Mouse (Mus musculus) neural tube, embryonic 11.5 days (tissue): ENCODE measurements around the gene Fdxr. TPM values are rescaled to one million over a fixed set of nuclear protein-coding genes. Genes with fewer than 3 reads are reported as not detected.

ENCODE experiments used
- ATAC-seq: fragments of 200-750 bp; cut with Nextera tagmentation; 2 replicates; pipeline ENCODE4 v1.8.0; 2017; ENCODE audit warnings: moderate number of reproducible peaks, mild to moderate bottlenecking, moderate TSS enrichment, moderate library complexity; ENCODE audit not compliant: insufficient read depth, low FRiP score, low TSS enrichment
- DNase-seq: peaks from one replicate; pipeline ENCODE4 v3.0.0-alpha.2; 2015; ENCODE audit warnings: low spot score
- H3K27ac ChIP-seq: fragments of 300-500 bp; sonication (generic); 2 replicates; pipeline ENCODE4 v1.5.1; 2014; ENCODE audit warnings: low read depth, mild to moderate bottlenecking, low read length
- H3K27me3 ChIP-seq: fragments of 300-500 bp; sonication (generic); 2 replicates; pipeline ENCODE4 v1.6.1; 2014; ENCODE audit warnings: mild to moderate bottlenecking, low read length, mixed read lengths; ENCODE audit not compliant: control insufficient read depth, insufficient read depth
- H3K36me3 ChIP-seq: fragments of 300-500 bp; sonication (generic); 2 replicates; pipeline ENCODE4 v1.6.1; 2014; ENCODE audit warnings: mild to moderate bottlenecking, low read length, moderate library complexity, mixed read lengths; ENCODE audit not compliant: control insufficient read depth, insufficient read depth
- H3K4me1 ChIP-seq: fragments of 300-500 bp; sonication (generic); 2 replicates; pipeline ENCODE4 v1.6.1; 2014; ENCODE audit warnings: low read length, mixed read lengths; ENCODE audit not compliant: control insufficient read depth, insufficient read depth
- H3K4me2 ChIP-seq: fragments of 300-500 bp; sonication (generic); 2 replicates; pipeline ENCODE4 v1.6.1; 2014; ENCODE audit warnings: low read depth, mild to moderate bottlenecking, moderate library complexity
- H3K4me3 ChIP-seq: fragments of 300-500 bp; sonication (generic); 2 replicates; pipeline ENCODE4 v1.5.1; 2014; ENCODE audit warnings: low read depth, low read length
- H3K9ac ChIP-seq: fragments of 300-500 bp; sonication (generic); 2 replicates; pipeline ENCODE4 v1.6.1; 2014; ENCODE audit warnings: mild to moderate bottlenecking, low read length
- H3K9me3 ChIP-seq: fragments of 300-500 bp; sonication (generic); 2 replicates; pipeline ENCODE4 v1.6.1; 2016; ENCODE audit warnings: low read length; ENCODE audit not compliant: control insufficient read depth
- WGBS: fragments of 180-500 bp; shearing (Covaris S2); extraction: QIAGEN DNeasy Blood & Tissue Kit; methylation state at CpG from one replicate; pipeline ENCODE4 v1.1.7; 2014; 5-methylcytosine and 5-hydroxymethylcytosine counted together
- polyA plus RNA-seq: library from polyadenylated mRNA; unstranded; fragments of >200 nt; fragmentation: Nextera tagmentation; extraction: Ambion mirVana; gene quantifications from 2 replicates; pipeline ENCODE4 v1.2.1, GENCODE M21; 2014

The Fdxr gene
- polyA plus RNA-seq, 1 experiment from 2014 or later: 15.1 TPM

DNA sequence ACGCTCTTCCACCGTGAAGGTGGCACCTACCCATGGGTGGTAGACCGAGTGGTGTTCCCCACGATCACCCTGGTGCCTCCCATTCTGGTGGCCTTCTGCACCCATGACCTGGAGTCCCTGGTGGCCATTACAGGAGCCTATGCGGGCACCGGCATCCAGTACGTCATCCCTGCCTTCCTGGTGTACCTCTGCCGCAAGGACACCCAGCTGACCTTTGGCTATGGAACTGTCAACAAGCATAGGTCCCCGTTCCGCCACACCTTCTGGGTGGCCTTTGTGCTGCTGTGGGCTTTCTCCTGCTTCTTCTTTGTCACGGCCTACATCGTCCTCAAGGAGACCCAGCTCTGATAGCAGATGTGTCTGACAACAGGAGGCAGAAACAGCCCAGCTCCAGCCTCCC lies 33.1 kb downstream of the Fdxr start:
- DNase-seq (no peak), ATAC-seq (no peak)
- H3K9me3 ChIP-seq: no peaks in the 10 kb centered on the region
- no peaks in the 10 kb centered on the region for H3K36me3 ChIP-seq
- H3K9ac ChIP-seq: no peak overlapping the region
- no peak overlapping the region for H3K4me3 ChIP-seq
- WGBS: 88% methylated on average over 12 of the region's 12 CpGs
- H3K27me3 ChIP-seq: peaks cover 20% of the 10 kb centered on the region
- H3K4me1 ChIP-seq: peaks cover 49% of the 10 kb centered on the region
- no peak overlapping the region for H3K4me2 ChIP-seq
- H3K27ac ChIP-seq: no peak overlapping the region

DNA sequence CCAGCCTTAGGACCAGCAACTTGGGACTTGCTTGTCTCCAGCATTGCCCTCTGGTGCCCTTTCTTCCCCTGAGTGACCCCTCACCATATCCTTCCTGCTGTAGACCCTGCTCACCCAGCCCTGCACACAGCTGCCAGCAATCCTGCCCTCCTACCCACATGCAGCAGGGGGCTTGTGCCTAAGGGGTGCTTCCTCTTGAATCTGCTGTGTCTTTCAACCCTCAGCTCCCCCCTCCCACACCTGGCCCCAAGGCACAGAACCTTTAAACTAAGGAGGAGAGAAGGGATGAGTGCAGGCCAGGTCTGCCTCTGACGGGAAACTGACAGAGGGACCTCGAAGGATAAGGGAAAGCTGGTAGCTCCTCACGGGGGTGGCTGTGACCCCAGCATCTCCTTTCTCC lies 34.1 kb downstream of the Fdxr start:
- Histone ChIP-seq H3K9me3 (no peaks in the 10 kb centered on the region), H3K4me3 (no peak overlapping the region), H3K4me1 (peaks cover 48% of the 10 kb centered on the region), H3K4me2 (no peak overlapping the region), H3K27ac (no peak overlapping the region), H3K27me3 (peaks cover 12% of the 10 kb centered on the region; the same call in 1 of the 2 replicates), H3K36me3 (no peaks in the 10 kb centered on the region), H3K9ac (no peak overlapping the region)
- WGBS: 81% methylated on average over 3 of the region's 3 CpGs
- no peak for DNase-seq
- no peak for ATAC-seq

DNA sequence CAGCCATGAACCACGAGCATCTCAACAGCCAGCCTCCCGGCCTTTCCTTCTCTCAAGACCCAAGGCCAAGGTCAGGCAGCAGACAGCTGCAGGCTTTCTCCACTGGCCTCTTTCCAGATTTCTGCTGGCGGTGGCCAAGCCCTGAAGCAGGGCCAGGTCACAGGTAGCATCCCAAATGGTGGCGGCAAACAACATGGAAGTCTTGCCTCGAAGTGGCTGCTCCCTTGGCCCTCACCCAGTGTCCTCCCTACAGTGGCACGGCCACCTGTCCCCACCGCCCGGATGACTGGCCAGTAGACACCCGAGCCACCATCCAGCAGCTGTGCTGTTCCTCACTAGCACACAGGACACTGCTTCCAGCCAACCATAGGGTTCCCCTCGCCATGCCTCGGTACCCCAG lies 35.4 kb downstream of the Fdxr start:
- Histone ChIP-seq H3K27ac (no peak overlapping the region), H3K27me3 (peaks cover 4% of the 10 kb centered on the region; the same call in 1 of the 2 replicates), H3K36me3 (no peaks in the 10 kb centered on the region), H3K9me3 (no peaks in the 10 kb centered on the region), H3K9ac (no peak overlapping the region), H3K4me2 (no peak overlapping the region), H3K4me3 (no peak overlapping the region), H3K4me1 (peaks cover 43% of the 10 kb centered on the region)
- DNase-seq: no peak
- 73% methylated on average over 11 of the region's 11 CpGs for WGBS
- ATAC-seq: peak; percentile 36; the same call in 1 of the 2 replicates

DNA sequence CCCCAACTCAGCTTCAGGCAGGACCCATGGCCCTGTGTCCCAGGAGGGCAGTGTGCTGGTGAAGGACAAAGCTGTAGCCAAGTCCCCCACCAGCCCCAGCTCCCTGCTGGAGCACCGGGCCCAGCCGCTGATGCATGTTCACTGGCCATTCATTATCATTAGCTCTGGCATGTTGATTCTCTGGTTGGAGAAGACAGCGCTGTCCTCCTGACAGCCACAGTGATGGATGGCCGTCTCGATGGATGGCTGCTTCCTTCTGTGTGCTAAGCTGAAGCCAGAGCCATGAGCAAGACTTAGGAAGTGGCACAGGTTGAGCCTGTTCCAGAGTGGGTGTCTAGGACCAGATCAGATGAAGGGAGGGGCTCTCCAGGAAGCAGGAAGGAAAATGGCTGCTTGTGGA lies 40.3 kb downstream of the Fdxr start:
- H3K4me1 ChIP-seq: peaks cover 46% of the 10 kb centered on the region
- H3K27ac ChIP-seq: peak overlapping the region; percentile 28
- ATAC-seq (peak; percentile 36; the same call in 1 of the 2 replicates), DNase-seq (peak; percentile 67)
- no peak overlapping the region for H3K4me2 ChIP-seq
- no peaks in the 10 kb centered on the region for H3K27me3 ChIP-seq
- no peaks in the 10 kb centered on the region for H3K9me3 ChIP-seq
- 10% methylated on average over 5 of the region's 5 CpGs for WGBS
- no peaks in the 10 kb centered on the region for H3K36me3 ChIP-seq
- no peak overlapping the region for H3K9ac ChIP-seq
- no peak overlapping the region for H3K4me3 ChIP-seq

DNA sequence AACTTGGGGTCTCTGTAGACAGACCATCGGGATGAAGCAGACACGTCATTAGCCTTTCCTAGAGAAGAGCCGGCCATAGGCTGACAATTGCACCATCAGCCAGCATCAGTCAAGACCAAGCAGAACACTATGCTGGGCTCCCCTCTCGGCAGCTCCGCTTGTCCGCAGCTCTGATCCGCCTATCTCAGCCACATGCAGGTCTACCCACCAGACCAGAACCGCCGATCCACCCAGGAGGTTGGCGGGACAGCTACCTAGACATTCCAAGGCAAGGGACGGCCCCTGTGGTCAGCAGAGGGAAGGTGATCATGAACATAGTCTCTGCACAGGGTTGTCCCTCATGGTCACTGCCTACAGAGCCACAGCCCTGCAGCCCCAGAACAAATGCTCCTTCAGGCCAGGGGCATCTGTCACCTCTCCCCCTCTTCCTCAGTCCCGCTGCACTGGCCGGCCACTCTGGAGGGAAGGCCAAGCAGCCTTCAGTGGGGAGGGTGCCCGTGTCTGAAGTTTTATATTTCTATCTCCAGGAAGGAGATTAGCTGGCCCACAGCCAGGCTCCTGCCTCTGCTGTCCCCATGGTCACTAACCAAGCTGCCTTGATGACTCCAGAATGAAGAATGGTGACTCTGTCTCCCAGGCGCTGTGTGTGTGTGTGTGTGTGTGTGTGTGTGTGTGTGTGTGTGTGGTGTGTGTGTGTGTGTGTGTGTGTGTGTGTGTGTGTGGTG lies 42.4 kb downstream of the Fdxr start:
- H3K4me1 ChIP-seq: peaks cover 41% of the 10 kb centered on the region
- DNase-seq: no peak
- no peaks in the 10 kb centered on the region for H3K36me3 ChIP-seq
- no peak overlapping the region for H3K9ac ChIP-seq
- ATAC-seq: no peak
- H3K9me3 ChIP-seq: no peaks in the 10 kb centered on the region
- 73% methylated on average over 15 of the region's 15 CpGs for WGBS
- H3K27ac ChIP-seq: no peak overlapping the region
- H3K27me3 ChIP-seq: no peaks in the 10 kb centered on the region
- no peak overlapping the region for H3K4me3 ChIP-seq
- no peak overlapping the region for H3K4me2 ChIP-seq

DNA sequence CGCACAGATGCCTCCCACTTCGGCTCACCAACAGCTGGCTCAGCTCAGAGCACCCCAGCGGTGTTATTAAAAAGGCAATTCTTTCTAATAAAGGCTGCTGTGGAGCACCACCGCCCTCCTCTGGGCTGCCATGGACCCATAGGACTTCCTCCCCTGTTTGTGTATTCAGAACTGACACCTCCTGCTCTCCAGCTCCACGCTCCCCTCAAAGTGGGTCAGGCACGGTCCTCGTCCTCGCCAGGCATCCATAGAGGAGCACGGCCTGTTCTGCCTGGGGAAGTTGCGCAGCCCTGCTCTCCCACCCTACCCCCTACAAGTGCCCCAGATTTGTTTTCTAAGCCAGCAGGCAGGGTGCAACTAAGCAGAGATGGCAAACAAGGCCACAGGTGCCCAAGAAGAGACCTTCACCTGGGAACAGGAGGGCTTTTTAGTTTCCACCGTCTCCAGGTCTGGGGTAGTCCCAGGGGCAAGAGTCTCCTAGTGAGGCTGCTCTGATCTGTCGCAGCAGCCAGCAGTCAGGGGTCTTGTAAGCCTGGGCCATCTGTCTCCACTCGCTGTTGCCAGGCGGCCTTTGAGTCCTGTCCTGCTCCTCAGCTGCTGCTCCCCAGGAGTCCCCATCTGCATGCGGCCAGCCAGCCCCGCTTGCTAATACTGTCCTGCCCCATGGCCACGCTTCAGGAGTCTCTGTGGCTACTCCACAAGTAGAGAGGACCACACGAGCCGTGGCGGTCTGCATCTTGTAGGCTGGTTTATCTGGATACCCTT lies 43.1 kb downstream of the Fdxr start:
- DNase-seq: peak; percentile 54
- H3K27ac ChIP-seq: no peak overlapping the region; the same call in 1 of the 2 replicates
- H3K4me2 ChIP-seq: no peak overlapping the region
- no peaks in the 10 kb centered on the region for H3K36me3 ChIP-seq
- no peaks in the 10 kb centered on the region for H3K27me3 ChIP-seq
- no peak overlapping the region for H3K9ac ChIP-seq
- no peaks in the 10 kb centered on the region for H3K9me3 ChIP-seq
- H3K4me1 ChIP-seq: peaks cover 43% of the 10 kb centered on the region
- WGBS: 44% methylated on average over 20 of the region's 20 CpGs
- ATAC-seq: 0 out of 2 replicates have a peak, but pooled peaks have one; percentile 58
- no peak overlapping the region for H3K4me3 ChIP-seq

DNA sequence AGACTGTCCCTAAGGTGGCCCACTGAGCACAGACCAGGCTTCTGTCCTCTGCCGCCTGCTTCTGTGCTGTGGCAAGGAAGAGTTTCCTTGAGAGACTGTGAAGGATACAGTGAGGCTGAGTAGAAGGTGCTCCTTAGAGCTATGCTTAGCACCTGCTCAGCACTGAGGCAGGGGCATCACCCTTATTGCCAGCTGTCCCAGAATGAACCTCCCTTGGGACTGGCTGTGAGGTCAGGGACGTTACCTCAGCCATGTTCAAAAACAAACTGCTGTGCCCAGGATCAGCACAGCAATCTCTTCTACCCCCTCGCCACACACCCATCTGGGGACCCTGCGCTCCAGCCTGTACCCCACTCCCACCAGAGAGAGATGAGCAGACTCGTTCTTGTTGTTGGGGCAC lies 44.0 kb downstream of the Fdxr start:
- no peaks in the 10 kb centered on the region for H3K27me3 ChIP-seq
- H3K4me1 ChIP-seq: peaks cover 46% of the 10 kb centered on the region
- ATAC-seq: no peak
- 79% methylated on average over 5 of the region's 5 CpGs for WGBS
- H3K4me2 ChIP-seq: no peak overlapping the region
- no peaks in the 10 kb centered on the region for H3K36me3 ChIP-seq
- no peak overlapping the region for H3K9ac ChIP-seq
- no peak overlapping the region for H3K4me3 ChIP-seq
- H3K9me3 ChIP-seq: no peaks in the 10 kb centered on the region
- H3K27ac ChIP-seq: no peak overlapping the region
- no peak for DNase-seq

DNA sequence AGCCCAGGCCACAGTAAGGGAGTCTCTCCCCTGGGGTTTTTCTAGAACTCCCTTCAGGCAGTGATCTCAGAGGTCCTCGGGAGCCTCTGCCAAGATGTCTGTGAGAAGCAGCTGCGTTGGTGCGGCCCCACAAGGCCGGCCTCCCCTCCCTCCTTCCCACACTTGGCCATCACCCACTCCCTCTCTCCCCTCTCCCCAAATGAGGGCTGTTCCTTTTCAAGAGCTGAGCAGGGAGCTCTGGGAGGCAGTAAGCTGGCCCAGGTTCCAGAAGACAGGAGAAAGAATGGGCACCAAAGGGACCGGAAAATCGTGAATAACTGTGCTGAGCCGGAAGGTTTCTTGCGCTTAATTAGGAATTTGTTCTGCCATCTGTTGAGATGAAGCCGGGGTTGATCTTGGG lies 44.9 kb downstream of the Fdxr start:
- H3K9me3 ChIP-seq: no peaks in the 10 kb centered on the region
- H3K4me1 ChIP-seq: peaks cover 46% of the 10 kb centered on the region
- no peak overlapping the region for H3K4me3 ChIP-seq
- 53% methylated on average over 9 of the region's 9 CpGs for WGBS
- H3K27ac ChIP-seq: no peak overlapping the region
- no peak for DNase-seq
- H3K27me3 ChIP-seq: no peaks in the 10 kb centered on the region
- no peak for ATAC-seq
- no peak overlapping the region; the same call in 1 of the 2 replicates for H3K9ac ChIP-seq
- H3K36me3 ChIP-seq: no peaks in the 10 kb centered on the region
- no peak overlapping the region for H3K4me2 ChIP-seq
